Comparison of ENCODE assay signal across 21 mouse cellular contexts in the genomic region with DNA sequence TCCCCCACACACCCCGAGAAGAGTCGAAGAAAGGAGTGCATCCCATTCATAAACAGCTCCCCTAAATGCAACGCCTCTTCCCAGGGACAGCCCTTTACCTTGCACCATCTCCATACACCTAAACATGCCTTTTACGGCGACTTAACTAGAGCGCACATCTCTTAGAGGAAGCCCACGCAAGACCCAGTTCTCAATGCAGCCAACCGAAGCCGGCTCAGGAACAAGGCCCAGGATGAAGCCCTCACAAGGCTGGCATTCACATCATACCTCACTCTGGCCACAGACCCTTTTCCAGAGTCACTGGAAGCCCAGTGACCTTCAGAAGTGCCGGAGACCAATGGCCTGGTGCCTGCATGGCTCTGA. TPM values are rescaled to one million over a fixed set of nuclear protein-coding genes. Genes with fewer than 3 reads are reported as not detected.
A peak's percentile ranks its signal among the peaks of the same experiment; 100 is the strongest.
DNase-seq lines count a peak whose midpoint lies in the region; ATAC-seq and TF ChIP-seq lines count a peak whose summit lies in the region.
"Had no signal": no experiment of that assay in that cellular context is flagged by ENCODE, and none has a peak within 500 bp of the region (broad histone marks: within the 10 kb centered on the region; RNA-seq: fewer than 3 reads in every experiment).

No protein-coding gene starts in this region.

- peak overlapping the region; percentile 36 for H3K27ac ChIP-seq in heart, embryonic 11.5 days (ENCODE audit: low read depth, low read length)
- peak overlapping the region; percentile 74 for H3K27ac ChIP-seq in kidney, embryonic 15.5 days
- H3K27ac ChIP-seq in neural tube, embryonic 15.5 days (replicated peaks) = 0 out of 2 replicates have a peak overlapping the region, but pooled peaks have one; percentile 23
- 0 out of 2 replicates have a peak overlapping the region, but pooled peaks have one; percentile 11 for H3K27ac ChIP-seq in small intestine, adult 2 months (ENCODE audit: insufficient read depth, low read depth, low read length)
- H3K27ac ChIP-seq: embryonic facial prominence, embryonic 13.5 days; limb, embryonic 12.5 days had no signal

- no peak overlapping the region for H3K4me2 ChIP-seq in heart, embryonic 11.5 days
- no peak overlapping the region for H3K4me2 ChIP-seq in kidney, embryonic 15.5 days
- no peak overlapping the region for H3K4me2 ChIP-seq in neural tube, embryonic 15.5 days
- H3K4me2 ChIP-seq: embryonic facial prominence, embryonic 13.5 days; limb, embryonic 12.5 days; midbrain, embryonic 11.5 days had no signal

- intact Hi-C loops in heart, postnatal 10 days (cut with DNase I) = loop anchor here (2.0 kb wide), 1 partner anchor 21 kb away; a partner anchor contains a TSS

- WGBS in heart, embryonic 11.5 days (ENCODE audit: insufficient replicate concordance) = 79% methylated on average over 10 of the region's 10 CpGs
- 81% methylated on average over 10 of the region's 10 CpGs for WGBS in kidney, embryonic 15.5 days
- 86% methylated on average over 10 of the region's 10 CpGs for WGBS in neural tube, embryonic 15.5 days
- WGBS in small intestine, adult 2 months = 89% methylated on average over 10 of the region's 10 CpGs

- H3K9ac ChIP-seq in heart, embryonic 11.5 days (ENCODE audit: low read depth, low read length) = no peak overlapping the region
- no peak overlapping the region for H3K9ac ChIP-seq in kidney, embryonic 15.5 days
- H3K9ac ChIP-seq in neural tube, embryonic 15.5 days (replicated peaks) = no peak overlapping the region
- H3K9ac ChIP-seq: limb, embryonic 12.5 days had no signal

- no peaks in the 10 kb centered on the region for H3K36me3 ChIP-seq in heart, embryonic 11.5 days (ENCODE audit: control insufficient read depth, insufficient read depth, low read length)
- H3K36me3 ChIP-seq in kidney, embryonic 15.5 days = no peaks in the 10 kb centered on the region
- no peaks in the 10 kb centered on the region for H3K36me3 ChIP-seq in neural tube, embryonic 15.5 days
- peaks cover 34% of the 10 kb centered on the region for H3K36me3 ChIP-seq in small intestine, adult 2 months (ENCODE audit: control insufficient read depth, insufficient read depth, low read length)
- H3K36me3 ChIP-seq: embryonic facial prominence, embryonic 13.5 days; limb, embryonic 12.5 days had no signal

- no peak for TF ChIP-seq CTCF in small intestine, adult 2 months (IDR thresholded peaks at IDR 0.05; ENCODE audit: extremely low read depth, insufficient read length, insufficient replicate concordance, low read depth, low read length)

- no peak for TF ChIP-seq POLR2A in small intestine, adult 2 months (IDR thresholded peaks at IDR 0.05; ENCODE audit: low read depth, low read length)

- no peak for DNase-seq in heart, postnatal 10 days
- no peak for DNase-seq in kidney, adult 8-10 months
- no peak for DNase-seq in neural tube, embryonic 10.5 days (ENCODE audit: extremely low spot score, low spot score)
- DNase-seq: adrenal gland, postnatal 25 days; cerebellum, postnatal 14 days; kidney, postnatal 14 days; lung, adult 2 months; right cerebral cortex, postnatal 14 days; thymus, postnatal 36 days had no signal

- H3K9me3 ChIP-seq in heart, embryonic 11.5 days (replicated peaks; ENCODE audit: control insufficient read depth, low read length) = no peaks in the 10 kb centered on the region
- H3K9me3 ChIP-seq in kidney, embryonic 15.5 days (replicated peaks) = no peaks in the 10 kb centered on the region
- H3K9me3 ChIP-seq in neural tube, embryonic 15.5 days (replicated peaks) = no peaks in the 10 kb centered on the region

- H3K27me3 ChIP-seq in heart, embryonic 11.5 days (ENCODE audit: control insufficient read depth, insufficient read depth, low read length) = no peaks in the 10 kb centered on the region
- no peaks in the 10 kb centered on the region for H3K27me3 ChIP-seq in kidney, embryonic 15.5 days
- H3K27me3 ChIP-seq in neural tube, embryonic 15.5 days (replicated peaks) = no peaks in the 10 kb centered on the region
- no peaks in the 10 kb centered on the region for H3K27me3 ChIP-seq in small intestine, adult 2 months (ENCODE audit: control insufficient read depth, insufficient read depth, low read length)
- H3K27me3 ChIP-seq: embryonic facial prominence, embryonic 13.5 days; limb, embryonic 12.5 days had no signal

- ATAC-seq in heart, embryonic 11.5 days (replicated peaks; ENCODE audit: insufficient number of reproducible peaks, low FRiP score, low TSS enrichment) = no peak
- no peak for ATAC-seq in kidney, embryonic 15.5 days (replicated peaks; ENCODE audit: low FRiP score)
- ATAC-seq in neural tube, embryonic 15.5 days (ENCODE audit: low FRiP score) = no peak
- no peak for ATAC-seq in megakaryocyte-erythroid progenitor cell, adult 5-6 weeks (replicated peaks; ENCODE audit: low FRiP score, low TSS enrichment, poor library complexity, severe bottlenecking)
- ATAC-seq: forebrain, embryonic 14.5 days had no signal

- H3K4me1 ChIP-seq in heart, embryonic 11.5 days (ENCODE audit: control insufficient read depth, insufficient read depth, low read length) = peaks cover 23% of the 10 kb centered on the region
- peaks cover 44% of the 10 kb centered on the region for H3K4me1 ChIP-seq in kidney, embryonic 15.5 days
- peaks cover 23% of the 10 kb centered on the region for H3K4me1 ChIP-seq in neural tube, embryonic 15.5 days
- H3K4me1 ChIP-seq in small intestine, adult 2 months (ENCODE audit: control insufficient read depth, insufficient read depth, insufficient read length, low read length) = peaks cover 3% of the 10 kb centered on the region

- H3K4me3 ChIP-seq in heart, embryonic 11.5 days (ENCODE audit: low read depth, low read length) = no peak overlapping the region
- H3K4me3 ChIP-seq in kidney, embryonic 15.5 days (replicated peaks) = no peak overlapping the region
- no peak overlapping the region for H3K4me3 ChIP-seq in neural tube, embryonic 15.5 days (replicated peaks)
- H3K4me3 ChIP-seq in small intestine, adult 2 months (ENCODE audit: low read depth, low read length) = no peak overlapping the region
- H3K4me3 ChIP-seq: embryonic facial prominence, embryonic 13.5 days; limb, embryonic 12.5 days; myocyte had no signal

RNA-seq across cellular contexts. Expression of a gene that starts 21.3 kb away (rescaled TPM):
- polyA plus RNA-seq in heart, embryonic 11.5 days (2014; fragmentation: Nextera tagmentation; extraction: Ambion mirVana) = 7.0 and 9.7 TPM in 2 replicates
- 10 to 100 TPM; 46.9 to 51.4 TPM for total RNA-seq in heart, postnatal 10 days (2021)
- polyA plus RNA-seq in kidney, embryonic 15.5 days (2015; fragmentation: Nextera tagmentation; extraction: Ambion mirVana) = 7.0 and 7.5 TPM in 2 replicates
- 3.0 and 5.5 TPM in 2 replicates for polyA plus RNA-seq in neural tube, embryonic 15.5 days (2015; fragmentation: Nextera tagmentation; extraction: Ambion mirVana)
- polyA plus RNA-seq in small intestine, adult 2 months (2012; rRNA removed) = 24.2 and 70.8 TPM in 2 replicates
- total RNA-seq in megakaryocyte-erythroid progenitor cell, adult 5-6 weeks (2014; fragmentation: Nextera tagmentation) = 9.9 and 12.3 TPM in 2 replicates
- 5.8 and 6.8 TPM in 2 replicates for total RNA-seq in megakaryocyte-erythroid progenitor cell, adult 5-6 weeks (2017)

RNA-seq across cellular contexts. Expression of a gene that starts 27.0 kb away (rescaled TPM):
- polyA plus RNA-seq in heart, embryonic 11.5 days (2014; fragmentation: Nextera tagmentation; extraction: Ambion mirVana) = not detected in 2 replicates
- total RNA-seq in heart, postnatal 10 days (2021) = not detected
- 0.19 TPM in 1 of 2 replicates, not detected in the other for polyA plus RNA-seq in kidney, embryonic 15.5 days (2015; fragmentation: Nextera tagmentation; extraction: Ambion mirVana)
- not detected in 2 replicates for polyA plus RNA-seq in neural tube, embryonic 15.5 days (2015; fragmentation: Nextera tagmentation; extraction: Ambion mirVana)
- polyA plus RNA-seq in small intestine, adult 2 months (2012; rRNA removed) = not detected in 2 replicates
- total RNA-seq in megakaryocyte-erythroid progenitor cell, adult 5-6 weeks (2014; fragmentation: Nextera tagmentation) = not detected in 2 replicates
- not detected in 2 replicates for total RNA-seq in megakaryocyte-erythroid progenitor cell, adult 5-6 weeks (2017)
- total RNA-seq: adrenal gland, postnatal 25 days; gastrocnemius, postnatal 25 days; layer of hippocampus, postnatal 25 days had no signal
- polyA plus RNA-seq: embryonic facial prominence, embryonic 13.5 days; forebrain, embryonic 14.5 days; limb, embryonic 12.5 days; myocyte had no signal

Comparison
In these comparisons a context has a peak if more than half of its experiments do, and no peak if none do; other contexts are left out.
1. H3K27ac ChIP-seq: peak in every context shown above with its lines; median percentile 74 in kidney, embryonic 15.5 days; 36 in heart, embryonic 11.5 days; 23 in neural tube, embryonic 15.5 days; 11 in small intestine, adult 2 months.